Mouse (Mus musculus): Measurements from ENCODE around the gene Gast.

GRCm38 (mm10) chr11:100360175-100360574 lies 26.0 kb downstream of the Gast start:
- TF ChIP-seq POLR2A (IDR thresholded peaks at IDR 0.05; ENCODE audit: borderline replicate concordance, insufficient read depth, low read length) (no peak), CTCF (IDR thresholded peaks at IDR 0.05; ENCODE audit: borderline replicate concordance, insufficient read depth, low read depth, low read length) (no peak)

Data from cerebellum, adult 2 months (tissue).